Mouse (Mus musculus) CH12.LX (cell line): Measurements from ENCODE around the gene Aph1a. TPM values are rescaled to one million over a fixed set of nuclear protein-coding genes. Genes with fewer than 3 reads are reported as not detected.
"Not testable (repeated sequence)": the region's sequence is repeated elsewhere in the genome, so short reads cannot be mapped to it uniquely, and the experiment has no call there.

Experiments used
- DNase-seq: peaks from one replicate; pipeline ENCODE4 v3.0.0-alpha.2; 2013; ENCODE audit errors: extremely low read depth
- H3K27ac ChIP-seq: 2 replicates; pipeline ENCODE4 v1.5.1; 2012; ENCODE audit warnings: low read depth, mild to moderate bottlenecking, control low read depth, moderate library complexity; ENCODE audit not compliant: insufficient read depth
- H3K27me3 ChIP-seq: replicated peaks from 2 replicates; pipeline ENCODE3; 2012; ENCODE audit warnings: inconsistent platforms
- H3K36me3 ChIP-seq, 2 experiments: replicated peaks in 1 of 2; 2 replicates each; pipeline versions ENCODE3 to v1.6.1; 2012; ENCODE audit warnings: inconsistent platforms in 1 of 2, low read length in 1 of 2, mild to moderate bottlenecking in 1 of 2, mixed read lengths in 1 of 2, moderate library complexity in 1 of 2; ENCODE audit not compliant: control insufficient read depth in 1 of 2, insufficient read depth in 1 of 2
- H3K4me1 ChIP-seq, 2 experiments: 2 replicates each; pipeline ENCODE4 v1.6.1; 2012; ENCODE audit warnings: inconsistent platforms in 1 of 2, moderate library complexity in 1 of 2; ENCODE audit not compliant: insufficient read depth in 2 of 2, control insufficient read depth in 1 of 2
- H3K4me2 ChIP-seq: 2 replicates; pipeline ENCODE4 v1.6.1; 2012; ENCODE audit warnings: low read depth, mild to moderate bottlenecking, control low read depth; ENCODE audit not compliant: poor library complexity, insufficient read depth, severe bottlenecking
- H3K4me3 ChIP-seq, 3 experiments: fragments of 150-350 bp in 1 of 3; sonication (generic) in 1 of 3; replicated peaks in 1 of 3; 2 replicates each; pipeline versions ENCODE3 to v1.5.1; 2011 to 2012; ENCODE audit warnings: low read depth in 2 of 3, low read length in 2 of 3, mild to moderate bottlenecking in 2 of 3, moderate library complexity in 2 of 3, control low read depth in 1 of 3, improper control_type of control experiment in 1 of 3, inconsistent platforms in 1 of 3, mixed read lengths in 1 of 3; ENCODE audit not compliant: poor library complexity in 1 of 3
- H3K79me2 ChIP-seq: replicated peaks from 2 replicates; pipeline ENCODE4 v1.6.1; 2012; ENCODE audit warnings: mild to moderate bottlenecking, moderate library complexity; ENCODE audit not compliant: control insufficient read depth, poor library complexity, insufficient read depth, severe bottlenecking; ENCODE audit errors: extremely low read depth
- H3K9ac ChIP-seq: 2 replicates; pipeline ENCODE4 v1.6.1; 2012; ENCODE audit warnings: low read depth, mild to moderate bottlenecking, control low read depth, moderate library complexity; ENCODE audit not compliant: insufficient read depth
- H3K9me3 ChIP-seq: replicated peaks from 2 replicates; pipeline ENCODE3; 2012; ENCODE audit warnings: low read length, inconsistent platforms, mixed read lengths
- CHD2 ChIP-seq: IDR thresholded peaks from 2 replicates; pipeline ENCODE4 v1.6.1; 2011; ENCODE audit warnings: low read length, improper control_type of control experiment
- ELF1 ChIP-seq: IDR thresholded peaks from 2 replicates; pipeline ENCODE4 v1.6.1; 2014; ENCODE audit warnings: low read depth, mild to moderate bottlenecking, inconsistent platforms, low read length, improper control_type of control experiment
- GABPA ChIP-seq: IDR thresholded peaks from 2 replicates; pipeline ENCODE4 v1.6.1; 2012; ENCODE audit warnings: low read depth, low read length, improper control_type of control experiment, inconsistent platforms; ENCODE audit not compliant: insufficient replicate concordance
- HCFC1 ChIP-seq: IDR thresholded peaks from 2 replicates; pipeline ENCODE4 v1.6.1; 2012; ENCODE audit warnings: low read depth, mild to moderate bottlenecking, inconsistent platforms, low read length, improper control_type of control experiment
- IRF4 ChIP-seq: IDR thresholded peaks from 2 replicates; pipeline ENCODE4 v1.6.1; 2014; ENCODE audit warnings: low read depth, mild to moderate bottlenecking, inconsistent platforms, low read length, improper control_type of control experiment
- JUN ChIP-seq: IDR thresholded peaks from 2 replicates; pipeline ENCODE4 v1.6.1; 2011; ENCODE audit warnings: low read depth, mild to moderate bottlenecking, low read length, improper control_type of control experiment, moderate library complexity; ENCODE audit not compliant: insufficient read depth
- KAT2A ChIP-seq: IDR thresholded peaks from 2 replicates; pipeline ENCODE4 v1.6.1; 2012; ENCODE audit warnings: low read length, improper control_type of control experiment, inconsistent platforms; ENCODE audit not compliant: insufficient replicate concordance
- MAFK ChIP-seq: IDR thresholded peaks from 2 replicates; pipeline ENCODE4 v1.6.1; 2011; ENCODE audit warnings: low read length, improper control_type of control experiment; ENCODE audit not compliant: insufficient replicate concordance
- MAX ChIP-seq: IDR thresholded peaks from 2 replicates; pipeline ENCODE4 v1.6.1; 2011; ENCODE audit warnings: low read length, improper control_type of control experiment
- MAZ ChIP-seq: IDR thresholded peaks from 2 replicates; pipeline ENCODE4 v1.6.1; 2012; ENCODE audit warnings: low read depth, mild to moderate bottlenecking, inconsistent platforms, low read length, improper control_type of control experiment, moderate library complexity
- MEF2A ChIP-seq: IDR thresholded peaks from 2 replicates; pipeline ENCODE4 v1.6.1; 2014; ENCODE audit warnings: low read depth, mild to moderate bottlenecking, inconsistent platforms, low read length, improper control_type of control experiment, borderline replicate concordance
- MYC ChIP-seq: IDR thresholded peaks from 2 replicates; pipeline ENCODE4 v1.6.1; 2011; ENCODE audit warnings: low read depth, mild to moderate bottlenecking, improper control_type of control experiment, low read length
- NELFE ChIP-seq: IDR thresholded peaks from 2 replicates; pipeline ENCODE4 v1.6.1; 2011; ENCODE audit warnings: low read depth, low read length, improper control_type of control experiment
- NRF1 ChIP-seq: IDR thresholded peaks from 2 replicates; pipeline ENCODE4 v1.6.1; 2014; ENCODE audit warnings: low read depth, mild to moderate bottlenecking, inconsistent platforms, low read length, improper control_type of control experiment, moderate library complexity
- POLR2A ChIP-seq: IDR thresholded peaks from 2 replicates; pipeline ENCODE4 v1.6.1; 2011; ENCODE audit warnings: low read depth, mild to moderate bottlenecking, improper control_type of control experiment, low read length
- RCOR1 ChIP-seq: conservative IDR thresholded peaks from 2 replicates; pipeline ENCODE4 v1.6.1; 2012; ENCODE audit warnings: low read depth, mild to moderate bottlenecking, inconsistent platforms, low read length, improper control_type of control experiment
- SIN3A ChIP-seq: IDR thresholded peaks from 2 replicates; pipeline ENCODE4 v1.6.1; 2012; ENCODE audit warnings: low read length, improper control_type of control experiment, inconsistent platforms
- SMC3 ChIP-seq: IDR thresholded peaks from 2 replicates; pipeline ENCODE4 v1.6.1; 2011; ENCODE audit warnings: low read depth, low read length, improper control_type of control experiment
- TBP ChIP-seq: conservative IDR thresholded peaks from 2 replicates; pipeline ENCODE4 v1.6.1; 2011; ENCODE audit warnings: low read depth, low read length, improper control_type of control experiment
- USF2 ChIP-seq: conservative IDR thresholded peaks from 2 replicates; pipeline ENCODE4 v1.6.1; 2011; ENCODE audit warnings: low read depth, low read length, improper control_type of control experiment
- ZC3H11A ChIP-seq: IDR thresholded peaks from 2 replicates; pipeline ENCODE4 v1.6.1; 2012; ENCODE audit warnings: low read depth, mild to moderate bottlenecking, inconsistent platforms, low read length, improper control_type of control experiment
- ZMIZ1 ChIP-seq: IDR thresholded peaks from 2 replicates; pipeline ENCODE4 v1.6.1; 2012; ENCODE audit warnings: low read depth, mild to moderate bottlenecking, inconsistent platforms, low read length, improper control_type of control experiment
- dilution Hi-C: fragments of 300-500 bp; cut with MboI; formaldehyde crosslinking; loops from 2 replicates; pipeline ENCODE4 v1.14.3; 2020; ENCODE audit warnings: low sequenced_read_pairs; ENCODE audit not compliant: extremely low pct_unique_long_range_greater_than_20kb, extremely low pct_ligation_motif_present
- in situ Hi-C: fragments of 300-500 bp; cut with MboI; formaldehyde crosslinking; loops from 3 replicates; pipeline ENCODE4 v1.14.3; 2019; ENCODE audit warnings: low sequenced_read_pairs, low pct_ligation_motif_present, low pct_unique_long_range_greater_than_20kb, mixed read lengths
- polyA plus RNA-seq: library from polyadenylated mRNA; unstranded; fragments of >175 nt; gene quantifications from 2 replicates; pipeline ENCODE4 v1.2.1, GENCODE M21; 2012; ENCODE audit warnings: low read depth; ENCODE audit not compliant: insufficient read length
- total RNA-seq, 2 experiments: library from RNA; depleted of rRNA; stranded (reverse); fragments of 300-350 nt in 1 of 2; fragments of >200 nt in 1 of 2; gene quantifications; 2 replicates each; pipeline ENCODE4 v1.2.3; 2012 to 2014

Gene Aph1a
- 63.8 and 69.4 TPM in 2 replicates for total RNA-seq (2012; rRNA removed)
- 45.5 and 46.6 TPM in 2 replicates for total RNA-seq (2014; rRNA removed)
- polyA plus RNA-seq, result 59.9 and 62.2 TPM in 2 replicates

DNA sequence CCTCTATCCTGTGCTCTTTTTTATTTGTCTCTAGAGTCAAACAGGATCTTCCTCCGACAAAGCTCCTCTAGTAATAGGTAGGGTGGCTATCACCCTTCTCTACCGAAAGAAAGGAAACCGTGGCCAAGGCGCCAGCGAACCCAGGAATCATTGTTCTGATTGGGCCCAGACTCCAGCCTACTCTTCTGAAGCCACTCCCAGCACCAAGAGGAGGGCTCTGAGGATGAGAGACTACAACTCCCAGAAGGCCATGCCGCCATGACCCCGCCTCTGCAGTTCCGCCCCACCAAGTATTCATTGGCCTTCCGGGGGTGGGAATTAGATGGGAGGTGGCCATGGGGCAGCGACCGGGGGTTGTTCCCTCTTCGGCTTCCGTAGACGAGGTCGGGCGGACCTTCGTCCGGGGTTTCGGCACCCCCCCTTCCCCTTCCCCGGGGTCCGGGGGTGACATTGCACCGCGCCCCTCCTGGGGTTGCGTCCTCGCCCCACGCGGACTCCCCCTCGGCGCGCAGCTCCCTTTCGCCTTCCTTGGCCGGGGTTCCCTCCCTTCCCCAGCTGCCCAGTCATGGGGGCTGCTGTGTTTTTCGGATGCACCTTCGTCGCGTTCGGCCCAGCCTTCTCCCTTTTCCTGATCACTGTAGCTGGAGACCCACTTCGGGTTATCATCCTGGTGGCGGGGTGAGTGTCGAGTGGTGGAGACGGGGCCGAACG, at the start of gene Aph1a:
Aph1a (plus strand) TSS at position 364 of the 711 bp plus-strand sequence.
- H3K4me3 ChIP-seq, result peak within 1 kb of the TSS; percentile 85 to 98 (median 90)
- in situ Hi-C loops, dilution Hi-C loops, H3K9me3 ChIP-seq, H3K27me3 ChIP-seq, H3K27ac ChIP-seq: not testable (repeated sequence)
- peaks cover 16% of the 10 kb centered on the region for H3K79me2 ChIP-seq
- H3K4me2 ChIP-seq, result peak within 1 kb of the TSS; percentile 93
- peaks cover 8 to 31% of the 10 kb centered on the region in 2 experiments for H3K36me3 ChIP-seq
- TF ChIP-seq GABPA (peak; percentile 68; the same call in 1 of the 2 replicates), RCOR1 (0 out of 2 replicates have a peak, but pooled peaks have one; percentile 17), ZMIZ1 (peak; percentile 63; the same call in 1 of the 2 replicates), MEF2A (0 out of 2 replicates have a peak, but pooled peaks have one; percentile 11), CHD2 (peak; percentile 26; the same call in 1 of the 2 replicates), MYC (peak; percentile 46; the same call in 1 of the 2 replicates), IRF4 (0 out of 2 replicates have a peak, but pooled peaks have one; percentile 34), KAT2A (peak; percentile 95), ELF1 (peak; percentile 93), TBP (peak; percentile 54; the same call in 1 of the 2 replicates), SIN3A (peak; percentile 51; the same call in 1 of the 2 replicates), POLR2A (peak; percentile 76), MAX (peak; percentile 58), MAZ (peak; percentile 65; the same call in 1 of the 2 replicates), NELFE (peak; percentile 85), HCFC1 (peak; percentile 93), NRF1 (peak; percentile 44)
- DNase-seq, result peak; percentile 98
- peaks cover 10 to 51% of the 10 kb centered on the region in 2 experiments for H3K4me1 ChIP-seq
- peak within 1 kb of the TSS; percentile 99 for H3K9ac ChIP-seq

DNA sequence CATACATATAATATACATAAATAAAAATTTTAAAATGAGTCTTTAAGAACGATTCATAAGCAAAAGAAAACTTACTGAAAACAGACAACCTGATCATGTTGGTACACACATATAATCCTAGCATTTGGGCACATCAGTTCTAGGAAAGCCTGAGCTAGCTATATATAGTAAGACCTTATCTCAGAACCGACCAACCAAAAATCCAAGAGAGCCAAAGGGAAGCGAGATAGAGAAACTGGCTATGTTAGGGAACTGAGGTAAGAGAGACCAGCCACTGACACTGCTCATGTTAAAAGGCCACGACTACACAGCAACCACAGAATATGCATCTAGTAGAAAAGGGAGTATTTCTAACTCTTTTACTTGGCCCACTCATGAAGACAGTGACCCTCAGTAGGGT, 43.2 kb upstream of the Aph1a start:
- H3K4me1 ChIP-seq, result peaks cover 0 to 13% of the 10 kb centered on the region in 2 experiments; a peak in 1 of 4 replicates
- in situ Hi-C loops, result loop anchor here (10.0 kb wide), 1 partner anchor 204 kb away; the partner anchor contains the start of gene Vps45
- H3K4me3 ChIP-seq, result no peak overlapping the region
- H3K27me3 ChIP-seq, result no peaks in the 10 kb centered on the region
- DNase-seq, result no peak
- no peak overlapping the region for H3K4me2 ChIP-seq
- peaks cover 27% of the 10 kb centered on the region for H3K79me2 ChIP-seq
- H3K9me3 ChIP-seq, result no peaks in the 10 kb centered on the region
- no peak overlapping the region for H3K27ac ChIP-seq
- TF ChIP-seq USF2, result no peak
- no peak for TF ChIP-seq ZC3H11A
- TF ChIP-seq KAT2A, result no peak
- TF ChIP-seq TBP, result no peak
- TF ChIP-seq MAFK, result no peak
- no peak for TF ChIP-seq CHD2
- TF ChIP-seq SIN3A, result no peak
- TF ChIP-seq HCFC1, result no peak
- TF ChIP-seq JUN, result no peak
- no peak for TF ChIP-seq SMC3
- peaks cover 59 to 79% of the 10 kb centered on the region in 2 experiments for H3K36me3 ChIP-seq
- no peak overlapping the region for H3K9ac ChIP-seq
- dilution Hi-C loops, result no loop called here
